Mouse (Mus musculus) liver, adult 2 months (tissue): ENCODE data around the gene Igsf8.

Experiments used
- CTCF ChIP-seq: fragments of 200-500 bp; IDR thresholded peaks from 2 replicates; pipeline ENCODE4 v1.5.1; 2011; ENCODE audit warnings: low read depth, low read length, control low read depth
- POLR2A ChIP-seq: fragments of 200-500 bp; IDR thresholded peaks from 2 replicates; pipeline ENCODE4 v1.6.1; 2011; ENCODE audit warnings: low read length, control low read depth; ENCODE audit not compliant: insufficient read depth; ENCODE audit errors: extremely low read depth

- no peak for TF ChIP-seq POLR2A
- no peak for TF ChIP-seq CTCF
These were observed 88.7 kb downstream of the Igsf8 start for GRCm38 (mm10) chr1:172349916-172350812.
